ENCODE assay signal across 14 mouse cellular contexts in the genomic region with DNA sequence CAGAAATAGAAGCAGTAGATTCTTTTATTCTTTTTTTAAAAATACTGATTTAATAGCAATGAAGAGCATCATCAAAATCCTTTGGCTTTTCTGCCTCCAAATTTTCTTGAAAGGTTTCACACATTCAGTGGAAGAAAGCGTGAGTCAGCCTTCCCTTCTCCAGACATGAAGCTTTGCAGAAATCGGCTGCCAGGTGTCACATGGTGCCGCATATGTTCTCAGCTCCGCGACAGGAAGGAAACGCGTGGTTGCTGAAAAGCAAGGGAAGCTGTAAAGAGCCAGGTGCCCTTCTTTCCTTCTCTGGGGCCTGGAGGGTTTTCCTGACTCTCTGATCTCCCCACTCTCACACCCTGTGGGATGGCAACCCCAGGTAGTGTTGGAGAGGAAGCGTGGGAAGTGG.
DNase-seq lines count a peak whose midpoint lies in the region; ATAC-seq lines count a peak whose summit lies in the region.
"Had no signal": no experiment of that assay in that cellular context is flagged by ENCODE, and none has a peak within 500 bp of the region (broad histone marks: within the 10 kb centered on the region; RNA-seq: fewer than 3 reads in every experiment).

No protein-coding gene starts in this region.

- DNase-seq in limb, embryonic 10.5 days (ENCODE audit: low spot score), result no peak
- peak; percentile 84 to 92 for DNase-seq in frontal cortex, postnatal 36 days (ENCODE audit: low spot score in 2 of 2)
- DNase-seq in left cerebral cortex, adult 8-10 months (ENCODE audit: low spot score in 2 of 2), result peak; percentile 38 to 87
- peak; percentile 90 for DNase-seq in telencephalon, adult 2 months (ENCODE audit: low read depth, low spot score)
- no peak for DNase-seq in thymus, postnatal 4 days
- no peak for DNase-seq in spleen, adult 12 weeks (ENCODE audit: low spot score)
- DNase-seq: gastrocnemius, postnatal 10 days; retina, postnatal 1 day had no signal

- no peaks in the 10 kb centered on the region for H3K4me1 ChIP-seq in limb, embryonic 13.5 days
- H3K4me1 ChIP-seq in limb, embryonic 10.5 days, result no peaks in the 10 kb centered on the region

- WGBS in limb, embryonic 13.5 days, result 45% methylated on average over 8 of the region's 8 CpGs
- 77% methylated on average over 8 of the region's 8 CpGs for WGBS in limb, embryonic 10.5 days

- H3K27ac ChIP-seq in limb, embryonic 13.5 days, result no peak overlapping the region
- no peak overlapping the region for H3K27ac ChIP-seq in limb, embryonic 10.5 days
- H3K27ac ChIP-seq: embryonic facial prominence, embryonic 13.5 days; lung, embryonic 15.5 days; stomach, postnatal 0 days had no signal

- H3K27me3 ChIP-seq in limb, embryonic 13.5 days, result no peaks in the 10 kb centered on the region
- H3K27me3 ChIP-seq in limb, embryonic 10.5 days (ENCODE audit: low read depth, poor library complexity, severe bottlenecking), result no peaks in the 10 kb centered on the region
- H3K27me3 ChIP-seq: embryonic facial prominence, embryonic 13.5 days; lung, embryonic 15.5 days had no signal

- no peak overlapping the region for H3K9ac ChIP-seq in limb, embryonic 13.5 days
- H3K9ac ChIP-seq: embryonic facial prominence, embryonic 13.5 days; lung, embryonic 15.5 days had no signal

- ATAC-seq in limb, embryonic 13.5 days (ENCODE audit: low FRiP score, low read depth), result peak; percentile 32; the same call in 1 of the 2 replicates
- ATAC-seq in erythroblast, adult 5-6 weeks (replicated peaks; ENCODE audit: low FRiP score, poor library complexity, severe bottlenecking), result no peak
- ATAC-seq: intestine, postnatal 0 days had no signal

- no peaks in the 10 kb centered on the region for H3K36me3 ChIP-seq in limb, embryonic 13.5 days
- no peaks in the 10 kb centered on the region for H3K36me3 ChIP-seq in limb, embryonic 10.5 days
- H3K36me3 ChIP-seq: embryonic facial prominence, embryonic 13.5 days; lung, embryonic 15.5 days had no signal

- no peak overlapping the region for H3K4me3 ChIP-seq in limb, embryonic 13.5 days
- no peak overlapping the region for H3K4me3 ChIP-seq in limb, embryonic 10.5 days
- H3K4me3 ChIP-seq: embryonic facial prominence, embryonic 13.5 days; lung, embryonic 15.5 days had no signal

- no peak overlapping the region for H3K4me2 ChIP-seq in limb, embryonic 13.5 days (replicated peaks)
- H3K4me2 ChIP-seq: embryonic facial prominence, embryonic 13.5 days; lung, embryonic 15.5 days had no signal

- H3K9me3 ChIP-seq in limb, embryonic 13.5 days, result no peaks in the 10 kb centered on the region
- H3K9me3 ChIP-seq in limb, embryonic 10.5 days (replicated peaks), result no peaks in the 10 kb centered on the region
- H3K9me3 ChIP-seq: embryonic facial prominence, embryonic 13.5 days; lung, embryonic 15.5 days had no signal

Comparison
In these comparisons a context has a peak if more than half of its experiments do, and no peak if none do; other contexts are left out.
1. DNase-seq: peak in frontal cortex, postnatal 36 days (2 of 2), left cerebral cortex, adult 8-10 months (2 of 2) and telencephalon, adult 2 months (single experiment); none in limb, embryonic 10.5 days (single experiment), thymus, postnatal 4 days (single experiment) and spleen, adult 12 weeks (single experiment).